Mouse (Mus musculus) liver, postnatal 0 days (tissue): ENCODE data around the gene Gna12.

ENCODE experiments used
- CTCF ChIP-seq: sonication (generic); IDR thresholded peaks from 2 replicates; pipeline ENCODE4 v1.5.1; 2016; ENCODE audit warnings: antibody characterized with exemption, low read depth
- EP300 ChIP-seq: IDR thresholded peaks from 2 replicates; pipeline ENCODE4 v1.6.1; 2016; ENCODE audit warnings: antibody characterized with exemption, low read depth, mild to moderate bottlenecking

DNA sequence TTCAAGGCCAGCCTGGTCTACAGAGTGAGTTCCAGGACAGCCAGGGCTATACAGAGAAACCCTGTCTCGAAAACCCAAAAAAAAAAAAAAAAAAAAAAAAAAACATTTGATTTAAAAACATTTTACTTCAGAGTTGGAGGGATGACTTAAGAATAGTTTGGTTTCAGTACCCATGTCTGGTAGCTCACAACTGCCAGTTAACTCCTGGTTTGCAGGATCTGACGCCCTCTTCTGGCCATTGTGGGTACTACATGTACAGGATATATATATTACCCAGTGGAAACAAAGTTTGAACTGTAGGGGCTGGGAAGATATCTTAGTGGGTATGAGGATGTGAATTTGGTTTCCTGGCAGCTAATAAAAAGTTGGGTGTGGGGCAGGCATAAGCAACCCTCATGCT, 79.3 kb downstream of the Gna12 start:
- TF ChIP-seq CTCF (peak; percentile 70), EP300 (no peak)
